Mouse (Mus musculus): Measurements from ENCODE around the gene Atxn2. TPM values are rescaled to one million over a fixed set of nuclear protein-coding genes. Genes with fewer than 3 reads are reported as not detected.

Gene Atxn2
- polyA plus RNA-seq, 1 experiment from 2014 or later: 74.4 TPM

DNA sequence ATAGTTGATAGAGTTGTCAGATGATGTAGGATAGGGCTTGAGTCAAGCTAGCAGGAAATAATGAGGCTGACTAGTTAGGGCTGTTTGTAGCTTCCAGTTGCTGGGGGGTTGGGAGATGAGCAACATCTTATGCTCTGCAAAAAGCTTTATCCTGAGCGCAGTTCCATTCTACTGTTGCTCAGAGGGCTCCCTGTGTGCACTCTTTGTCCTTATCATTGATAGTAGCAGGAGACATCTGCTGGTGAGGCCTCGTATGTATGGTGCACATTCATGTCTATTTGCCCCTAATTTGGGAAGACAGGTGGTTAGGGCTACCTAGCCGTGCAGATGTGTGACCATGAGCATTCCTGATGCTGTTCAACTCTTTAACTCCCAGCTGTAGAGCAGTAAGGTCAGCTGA is 60.5 kb downstream of the Atxn2 start:
- Histone ChIP-seq H3K36me3 (ENCODE audit: control insufficient read depth, insufficient read depth, low read length) (peaks cover 5% of the 10 kb centered on the region; the same call in 1 of the 2 replicates), H3K9me3 (ENCODE audit: control insufficient read depth, low read length) (no peaks in the 10 kb centered on the region), H3K27me3 (ENCODE audit: control insufficient read depth, insufficient read depth, low read length) (no peaks in the 10 kb centered on the region), H3K27ac (replicated peaks; ENCODE audit: low read depth, low read length) (no peak overlapping the region), H3K4me3 (ENCODE audit: low read depth, low read length) (no peak overlapping the region), H3K9ac (ENCODE audit: low read length) (no peak overlapping the region), H3K4me1 (ENCODE audit: control insufficient read depth, insufficient read depth, low read length) (no peaks in the 10 kb centered on the region), H3K4me2 (ENCODE audit: low read depth, severe bottlenecking) (no peak overlapping the region)
- ATAC-seq (ENCODE audit: insufficient number of reproducible peaks, low FRiP score, low TSS enrichment, low read depth) (no peak), DNase-seq (ENCODE audit: low spot score) (no peak)
- WGBS: 93% methylated on average over 3 of the region's 3 CpGs

- Histone ChIP-seq H3K36me3 (ENCODE audit: control insufficient read depth, insufficient read depth, low read length) (peaks cover 20% of the 10 kb centered on the region; the same call in 1 of the 2 replicates), H3K9me3 (ENCODE audit: control insufficient read depth, low read length) (no peaks in the 10 kb centered on the region), H3K4me2 (ENCODE audit: low read depth, severe bottlenecking) (no peak overlapping the region), H3K27me3 (ENCODE audit: control insufficient read depth, insufficient read depth, low read length) (no peaks in the 10 kb centered on the region), H3K4me3 (ENCODE audit: low read depth, low read length) (no peak overlapping the region), H3K9ac (ENCODE audit: low read length) (no peak overlapping the region), H3K4me1 (ENCODE audit: control insufficient read depth, insufficient read depth, low read length) (no peaks in the 10 kb centered on the region), H3K27ac (replicated peaks; ENCODE audit: low read depth, low read length) (no peak overlapping the region)
- WGBS: 94% methylated on average over 7 of the region's 7 CpGs
- DNase-seq (ENCODE audit: low spot score): no peak
- no peak for ATAC-seq (ENCODE audit: insufficient number of reproducible peaks, low FRiP score, low TSS enrichment, low read depth)
Observed at GRCm38 (mm10) chr5:121778485-121779119, 67.5 kb downstream of the Atxn2 start.

DNA sequence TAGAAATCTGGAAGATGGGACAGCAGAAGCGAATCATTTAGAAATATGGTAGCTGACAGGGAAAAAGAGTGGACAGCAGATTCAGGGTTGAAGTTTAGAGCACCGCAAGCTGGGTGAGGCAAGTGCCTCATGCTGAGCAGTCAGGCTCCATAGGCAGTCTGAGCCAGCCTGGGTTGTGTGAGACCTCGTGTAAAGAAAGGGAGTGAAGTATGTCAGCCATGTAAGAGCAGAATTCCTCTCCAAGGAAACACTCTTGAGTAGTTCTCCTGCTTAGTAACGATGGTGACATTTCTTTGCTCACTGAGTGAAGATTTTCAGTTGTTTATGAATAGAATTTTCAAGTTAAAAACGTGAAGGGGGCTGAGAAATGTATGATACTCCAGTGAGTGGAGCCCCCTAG is 69.0 kb downstream of the Atxn2 start:
- H3K4me3 ChIP-seq (ENCODE audit: low read depth, low read length): no peak overlapping the region
- H3K4me2 ChIP-seq (ENCODE audit: low read depth, severe bottlenecking): no peak overlapping the region
- WGBS: 91% methylated on average over 5 of the region's 5 CpGs
- peaks cover 20% of the 10 kb centered on the region for H3K36me3 ChIP-seq (ENCODE audit: control insufficient read depth, insufficient read depth, low read length)
- ATAC-seq (ENCODE audit: insufficient number of reproducible peaks, low FRiP score, low TSS enrichment, low read depth) (no peak), DNase-seq (ENCODE audit: low spot score) (no peak)
- no peak overlapping the region for H3K27ac ChIP-seq (replicated peaks; ENCODE audit: low read depth, low read length)
- H3K9ac ChIP-seq (ENCODE audit: low read length): no peak overlapping the region
- H3K4me1 ChIP-seq (ENCODE audit: control insufficient read depth, insufficient read depth, low read length): no peaks in the 10 kb centered on the region
- no peaks in the 10 kb centered on the region for H3K9me3 ChIP-seq (ENCODE audit: control insufficient read depth, low read length)
- no peaks in the 10 kb centered on the region for H3K27me3 ChIP-seq (ENCODE audit: control insufficient read depth, insufficient read depth, low read length)

- WGBS: 74% methylated on average over 4 of the region's 4 CpGs
- H3K4me2 ChIP-seq (ENCODE audit: low read depth, severe bottlenecking): no peak overlapping the region
- no peak overlapping the region for H3K27ac ChIP-seq (replicated peaks; ENCODE audit: low read depth, low read length)
- ATAC-seq (ENCODE audit: insufficient number of reproducible peaks, low FRiP score, low TSS enrichment, low read depth): no peak
- H3K4me3 ChIP-seq (ENCODE audit: low read depth, low read length): no peak overlapping the region
- H3K9ac ChIP-seq (ENCODE audit: low read length): no peak overlapping the region
- no peaks in the 10 kb centered on the region for H3K27me3 ChIP-seq (ENCODE audit: control insufficient read depth, insufficient read depth, low read length)
- DNase-seq (ENCODE audit: low spot score): no peak
- H3K36me3 ChIP-seq (ENCODE audit: control insufficient read depth, insufficient read depth, low read length): peaks cover 27% of the 10 kb centered on the region
- H3K4me1 ChIP-seq (ENCODE audit: control insufficient read depth, insufficient read depth, low read length): no peaks in the 10 kb centered on the region
- no peaks in the 10 kb centered on the region for H3K9me3 ChIP-seq (ENCODE audit: control insufficient read depth, low read length)
Observed at GRCm38 (mm10) chr5:121782467-121782866, 71.3 kb downstream of the Atxn2 start.

- H3K4me3 ChIP-seq (ENCODE audit: low read depth, low read length): no peak overlapping the region
- H3K9me3 ChIP-seq (ENCODE audit: control insufficient read depth, low read length): no peaks in the 10 kb centered on the region
- H3K9ac ChIP-seq (ENCODE audit: low read length): no peak overlapping the region
- H3K27me3 ChIP-seq (ENCODE audit: control insufficient read depth, insufficient read depth, low read length): no peaks in the 10 kb centered on the region
- no peak for DNase-seq (ENCODE audit: low spot score)
- H3K36me3 ChIP-seq (ENCODE audit: control insufficient read depth, insufficient read depth, low read length): peaks cover 22% of the 10 kb centered on the region
- ATAC-seq (ENCODE audit: insufficient number of reproducible peaks, low FRiP score, low TSS enrichment, low read depth): no peak
- H3K4me2 ChIP-seq (ENCODE audit: low read depth, severe bottlenecking): no peak overlapping the region
- H3K27ac ChIP-seq (replicated peaks; ENCODE audit: low read depth, low read length): no peak overlapping the region
- H3K4me1 ChIP-seq (ENCODE audit: control insufficient read depth, insufficient read depth, low read length): no peaks in the 10 kb centered on the region
- 88% methylated on average over 10 of the region's 10 CpGs for WGBS
Observed at GRCm38 (mm10) chr5:121783862-121784500, 72.8 kb downstream of the Atxn2 start.

GRCm38 (mm10) chr5:121791026-121791425 is 79.9 kb downstream of the Atxn2 start:
- WGBS: 92% methylated on average over 5 of the region's 5 CpGs
- Histone ChIP-seq H3K9ac (ENCODE audit: low read length) (no peak overlapping the region), H3K36me3 (ENCODE audit: control insufficient read depth, insufficient read depth, low read length) (peaks cover 11% of the 10 kb centered on the region), H3K4me1 (ENCODE audit: control insufficient read depth, insufficient read depth, low read length) (no peaks in the 10 kb centered on the region), H3K4me2 (ENCODE audit: low read depth, severe bottlenecking) (no peak overlapping the region), H3K4me3 (ENCODE audit: low read depth, low read length) (no peak overlapping the region), H3K27me3 (ENCODE audit: control insufficient read depth, insufficient read depth, low read length) (no peaks in the 10 kb centered on the region), H3K27ac (replicated peaks; ENCODE audit: low read depth, low read length) (no peak overlapping the region), H3K9me3 (ENCODE audit: control insufficient read depth, low read length) (no peaks in the 10 kb centered on the region)
- no peak for DNase-seq (ENCODE audit: low spot score)
- no peak for ATAC-seq (ENCODE audit: insufficient number of reproducible peaks, low FRiP score, low TSS enrichment, low read depth)

- no peak for DNase-seq (ENCODE audit: low spot score)
- H3K36me3 ChIP-seq (ENCODE audit: control insufficient read depth, insufficient read depth, low read length): peaks cover 26% of the 10 kb centered on the region
- no peaks in the 10 kb centered on the region for H3K9me3 ChIP-seq (ENCODE audit: control insufficient read depth, low read length)
- H3K9ac ChIP-seq (ENCODE audit: low read length): no peak overlapping the region
- ATAC-seq (ENCODE audit: insufficient number of reproducible peaks, low FRiP score, low TSS enrichment, low read depth): no peak
- H3K4me2 ChIP-seq (ENCODE audit: low read depth, severe bottlenecking): no peak overlapping the region
- WGBS: 85% methylated on average over 3 of the region's 3 CpGs
- H3K4me1 ChIP-seq (ENCODE audit: control insufficient read depth, insufficient read depth, low read length): no peaks in the 10 kb centered on the region
- H3K27ac ChIP-seq (replicated peaks; ENCODE audit: low read depth, low read length): no peak overlapping the region
- H3K4me3 ChIP-seq (ENCODE audit: low read depth, low read length): no peak overlapping the region
- no peaks in the 10 kb centered on the region for H3K27me3 ChIP-seq (ENCODE audit: control insufficient read depth, insufficient read depth, low read length)
Observed at GRCm38 (mm10) chr5:121795800-121796199, 84.7 kb downstream of the Atxn2 start.

GRCm38 (mm10) chr5:121798447-121798846 is 87.3 kb downstream of the Atxn2 start:
- no peak overlapping the region for H3K4me3 ChIP-seq (ENCODE audit: low read depth, low read length)
- DNase-seq (ENCODE audit: low spot score) (no peak), ATAC-seq (ENCODE audit: insufficient number of reproducible peaks, low FRiP score, low TSS enrichment, low read depth) (no peak)
- no peaks in the 10 kb centered on the region for H3K9me3 ChIP-seq (ENCODE audit: control insufficient read depth, low read length)
- H3K27ac ChIP-seq (replicated peaks; ENCODE audit: low read depth, low read length): no peak overlapping the region
- peaks cover 28% of the 10 kb centered on the region for H3K36me3 ChIP-seq (ENCODE audit: control insufficient read depth, insufficient read depth, low read length)
- no peaks in the 10 kb centered on the region for H3K27me3 ChIP-seq (ENCODE audit: control insufficient read depth, insufficient read depth, low read length)
- no peaks in the 10 kb centered on the region for H3K4me1 ChIP-seq (ENCODE audit: control insufficient read depth, insufficient read depth, low read length)
- no peak overlapping the region for H3K9ac ChIP-seq (ENCODE audit: low read length)
- 94% methylated on average over 2 of the region's 2 CpGs for WGBS
- H3K4me2 ChIP-seq (ENCODE audit: low read depth, severe bottlenecking): no peak overlapping the region
